Mouse (Mus musculus) stomach, postnatal 0 days (tissue): ENCODE measurements around the gene Srsf3. TPM values are rescaled to one million over a fixed set of nuclear protein-coding genes. Genes with fewer than 3 reads are reported as not detected.
A peak's percentile ranks its signal among the peaks of the same experiment; 100 is the strongest.
"Not testable (repeated sequence)": the region's sequence is repeated elsewhere in the genome, so short reads cannot be mapped to it uniquely, and the experiment has no call there.

ENCODE experiments used
- ATAC-seq: fragments of 200-750 bp; cut with Nextera tagmentation; 2 replicates; pipeline ENCODE4 v1.8.0; 2017; ENCODE audit not compliant: low FRiP score, low TSS enrichment
- DNase-seq: peaks from one replicate; pipeline ENCODE4 v3.0.0-alpha.2; 2016; ENCODE audit warnings: low spot score
- H3K27ac ChIP-seq: fragments of 300-500 bp; sonication (generic); replicated peaks from 2 replicates; pipeline ENCODE4 v1.5.1; 2014; ENCODE audit warnings: mild to moderate bottlenecking, control low read depth
- H3K27me3 ChIP-seq: fragments of 300-500 bp; sonication (generic); 2 replicates; pipeline ENCODE4 v1.6.1; 2014; ENCODE audit warnings: low read length; ENCODE audit not compliant: control insufficient read depth, insufficient read depth
- H3K36me3 ChIP-seq: fragments of 300-500 bp; sonication (generic); 2 replicates; pipeline ENCODE4 v1.6.1; 2014; ENCODE audit warnings: low read length, mixed read lengths; ENCODE audit not compliant: control insufficient read depth, insufficient read depth
- H3K4me1 ChIP-seq: fragments of 300-500 bp; sonication (generic); replicated peaks from 2 replicates; pipeline ENCODE4 v1.6.1; 2014; ENCODE audit warnings: antibody characterized with exemption; ENCODE audit not compliant: control insufficient read depth, insufficient read depth
- H3K4me2 ChIP-seq: fragments of 300-500 bp; sonication (generic); replicated peaks from 2 replicates; pipeline ENCODE4 v1.6.1; 2014; ENCODE audit warnings: low read depth, mild to moderate bottlenecking, control low read depth, moderate library complexity
- H3K4me3 ChIP-seq: fragments of 300-500 bp; sonication (generic); 2 replicates; pipeline ENCODE4 v1.5.1; 2014; ENCODE audit warnings: low read depth, low read length, control low read depth
- H3K9ac ChIP-seq: fragments of 300-500 bp; sonication (generic); 2 replicates; pipeline ENCODE4 v1.6.1; 2014; ENCODE audit warnings: mild to moderate bottlenecking, low read length, control low read depth, mixed read lengths
- H3K9me3 ChIP-seq: fragments of 300-500 bp; sonication (generic); 2 replicates; pipeline ENCODE4 v1.6.1; 2016; ENCODE audit warnings: low read length; ENCODE audit not compliant: control insufficient read depth
- CTCF ChIP-seq: IDR thresholded peaks from 2 replicates; pipeline ENCODE4 v1.5.1; 2016; ENCODE audit warnings: antibody characterized with exemption, low read depth, mild to moderate bottlenecking, moderate library complexity
- EP300 ChIP-seq: optimal IDR thresholded peaks from 2 replicates; pipeline ENCODE3; 2016; ENCODE audit warnings: antibody characterized with exemption
- WGBS: fragments of 180-500 bp; shearing (Covaris S2); extraction: QIAGEN DNeasy Blood & Tissue Kit; methylation state at CpG from one replicate; pipeline ENCODE4 v1.1.7; 2014; 5-methylcytosine and 5-hydroxymethylcytosine counted together
- polyA plus RNA-seq: library from polyadenylated mRNA; unstranded; fragments of >200 nt; fragmentation: Nextera tagmentation; extraction: Ambion mirVana; gene quantifications from 2 replicates; pipeline ENCODE4 v1.2.1, GENCODE M21; 2015

Srsf3 gene
- polyA plus RNA-seq, 1 experiment from 2014 or later, result 305 TPM

DNA sequence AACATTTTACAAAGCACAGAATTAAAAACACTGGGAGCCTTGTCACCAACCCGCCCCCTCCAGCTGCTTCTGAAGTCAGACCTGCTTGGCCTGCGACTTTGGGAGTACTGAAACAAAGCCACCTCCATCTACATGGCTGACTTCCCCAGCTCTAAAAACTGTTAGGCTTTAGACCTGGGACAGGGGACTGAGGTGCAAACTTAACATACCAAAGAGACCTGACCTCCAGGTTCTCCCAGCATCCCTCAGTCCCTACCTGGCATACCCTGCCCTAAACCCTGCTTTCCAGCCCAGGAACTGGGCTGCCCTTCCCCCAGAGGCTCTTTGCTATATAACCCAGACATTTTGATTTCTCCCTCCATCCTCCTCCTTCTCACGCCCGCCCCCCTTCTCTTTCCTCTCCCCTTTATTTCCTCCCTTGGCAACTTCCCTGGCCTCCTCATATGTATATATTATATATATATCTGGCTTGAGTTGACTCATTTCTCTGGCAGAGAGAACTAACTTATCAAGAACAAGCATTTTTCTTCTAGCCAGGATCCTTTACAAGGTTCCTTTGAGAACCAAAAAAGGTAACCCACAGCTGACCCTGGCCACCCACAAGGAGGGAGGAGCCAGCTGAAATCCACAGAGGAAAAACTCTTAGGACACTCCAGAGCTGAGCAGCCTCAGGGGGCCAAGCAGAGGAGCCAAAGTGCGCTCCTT is 5.6 kb upstream of the Srsf3 start:
- no peaks in the 10 kb centered on the region for H3K27me3 ChIP-seq
- H3K27ac ChIP-seq, result peak overlapping the region; percentile 77
- TF ChIP-seq CTCF (no peak), EP300 (no peak)
- no peaks in the 10 kb centered on the region for H3K36me3 ChIP-seq
- no peaks in the 10 kb centered on the region; the same call in 1 of the 2 replicates for H3K4me1 ChIP-seq
- ATAC-seq (peak; percentile 50), DNase-seq (peak; percentile 46)
- H3K4me3 ChIP-seq, result no peak overlapping the region
- no peak overlapping the region for H3K9ac ChIP-seq
- 34% methylated on average over 5 of the region's 5 CpGs for WGBS
- no peak overlapping the region for H3K4me2 ChIP-seq
- H3K9me3 ChIP-seq, result no peaks in the 10 kb centered on the region

- no peak overlapping the region for H3K27ac ChIP-seq
- no peak for ATAC-seq
These were observed 1.9 kb upstream of the Srsf3 start for GRCm38 (mm10) chr17:29030321-29031034.

GRCm38 (mm10) chr17:29031085-29031711 is 1.2 kb upstream of the Srsf3 start:
- WGBS, result 49% methylated on average over 7 of the region's 7 CpGs
- not testable (repeated sequence) for ATAC-seq, DNase-seq

More at GRCm38 (mm10) chr17:29030321-29031034, 1.9 kb upstream of the Srsf3 start:
- no peak overlapping the region for H3K9ac ChIP-seq
- H3K36me3 ChIP-seq, result no peaks in the 10 kb centered on the region
- no peak overlapping the region for H3K4me3 ChIP-seq
- H3K9me3 ChIP-seq, result no peaks in the 10 kb centered on the region
- H3K27me3 ChIP-seq, result no peaks in the 10 kb centered on the region
- TF ChIP-seq EP300, result no peak
- peak; percentile 32 for TF ChIP-seq CTCF
- H3K4me1 ChIP-seq, result no peaks in the 10 kb centered on the region; the same call in 1 of the 2 replicates
- no peak for DNase-seq
- no peak overlapping the region for H3K4me2 ChIP-seq
- 84% methylated on average over 6 of the region's 6 CpGs for WGBS

GRCm38 (mm10) chr17:29031771-29032273 is 606 bp upstream of the Srsf3 start:
- under 1% methylated on average over 26 of the region's 26 CpGs for WGBS
- H3K9ac ChIP-seq, result peak overlapping the region; percentile 96
- no peaks in the 10 kb centered on the region; the same call in 1 of the 2 replicates for H3K4me1 ChIP-seq
- no peaks in the 10 kb centered on the region for H3K27me3 ChIP-seq
- peak overlapping the region; percentile 99 for H3K27ac ChIP-seq
- H3K9me3 ChIP-seq, result no peaks in the 10 kb centered on the region
- H3K4me2 ChIP-seq, result peak overlapping the region; percentile 76
- ATAC-seq, result no peak
- DNase-seq, result peak; percentile 58
- H3K36me3 ChIP-seq, result peaks cover 5% of the 10 kb centered on the region; the same call in 1 of the 2 replicates
- TF ChIP-seq CTCF (no peak), EP300 (no peak)
- peak overlapping the region; percentile 75 for H3K4me3 ChIP-seq

More at GRCm38 (mm10) chr17:29031085-29031711, 1.2 kb upstream of the Srsf3 start:
- Histone ChIP-seq H3K27ac (peak overlapping the region; percentile 99), H3K4me3 (peak overlapping the region; percentile 75), H3K9ac (peak overlapping the region; percentile 96; the same call in 1 of the 2 replicates), H3K4me2 (peak overlapping the region; percentile 76)
- not testable (repeated sequence) for H3K36me3 ChIP-seq, H3K27me3 ChIP-seq, H3K9me3 ChIP-seq, H3K4me1 ChIP-seq

DNA sequence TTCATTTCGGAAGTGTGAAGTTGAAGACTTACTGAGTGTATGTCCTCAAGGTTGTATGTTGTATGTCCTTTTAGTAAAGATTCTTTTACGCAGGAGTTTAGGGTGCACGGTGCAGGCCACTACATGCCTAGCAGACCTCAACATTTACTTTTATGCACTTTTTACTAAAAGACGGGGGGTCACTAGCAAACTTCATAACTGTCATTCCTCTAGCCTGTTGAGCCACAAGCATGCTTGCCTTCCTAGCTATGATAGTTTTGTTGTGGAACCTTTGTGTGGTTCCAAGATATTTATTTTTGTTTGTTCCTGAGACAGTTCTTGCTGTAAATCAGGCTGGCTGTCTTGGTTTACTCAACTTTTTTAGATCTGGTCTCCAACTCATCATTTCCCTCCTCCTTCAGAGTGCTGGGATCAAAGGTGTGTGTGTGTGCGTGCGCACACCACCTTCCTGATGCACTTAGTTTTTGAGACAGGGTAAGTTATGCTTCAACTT is 1.2 kb downstream of the Srsf3 start:
- H3K9ac ChIP-seq, result peak overlapping the region; percentile 96
- ATAC-seq, result no peak
- no peaks in the 10 kb centered on the region for H3K9me3 ChIP-seq
- H3K4me3 ChIP-seq, result peak overlapping the region; percentile 75
- H3K4me2 ChIP-seq, result peak overlapping the region; percentile 59
- no peak for TF ChIP-seq EP300
- no peak for TF ChIP-seq CTCF
- no peaks in the 10 kb centered on the region for H3K27me3 ChIP-seq
- peak; percentile 35 for DNase-seq
- peaks cover 11% of the 10 kb centered on the region for H3K36me3 ChIP-seq
- H3K27ac ChIP-seq, result peak overlapping the region; percentile 99
- 0% methylated on average over 6 of the region's 6 CpGs for whole genome bisulfite sequencing
- no peaks in the 10 kb centered on the region for H3K4me1 ChIP-seq
